Mouse (Mus musculus): ENCODE measurements at regions not wholly inside any gene's neighbourhood (a gene's known extent, or its start where the extent isn't known, plus 50 kb on each side); places are given as distances from the start of the nearest gene placed in this dataset.
"Not testable (repeated sequence)": the region's sequence is repeated elsewhere in the genome, so short reads cannot be mapped to it uniquely, and the experiment has no call there.

GRCm38 (mm10) chr1:146955688-146956214, 461.2 kb downstream of the Brinp3 start:
- no peak for DNase-seq

GRCm38 (mm10) chr1:146956347-146956746, 461.8 kb downstream of the Brinp3 start:
- no peak for DNase-seq

- no peak for DNase-seq
These were observed 465.9 kb downstream of the Brinp3 start for GRCm38 (mm10) chr1:146960448-146960847.

- no peak for DNase-seq
These were observed 473.0 kb downstream of the Brinp3 start for GRCm38 (mm10) chr1:146967534-146967933.

GRCm38 (mm10) chr1:146967993-146968392, 473.4 kb downstream of the Brinp3 start:
- DNase-seq, result no peak

- no peak for DNase-seq
These were observed 489.1 kb downstream of the Brinp3 start for GRCm38 (mm10) chr1:146983433-146984186.

GRCm38 (mm10) chr1:147000018-147000417, 505.5 kb downstream of the Brinp3 start:
- no peak for DNase-seq

- no peak for DNase-seq
These were observed 553.2 kb downstream of the Brinp3 start for GRCm38 (mm10) chr1:147047714-147048113.

- DNase-seq, result no peak
These were observed 563.9 kb downstream of the Brinp3 start for GRCm38 (mm10) chr1:147058504-147058903.

GRCm38 (mm10) chr1:147074166-147074565, 579.6 kb downstream of the Brinp3 start:
- no peak for DNase-seq

GRCm38 (mm10) chr1:147084129-147084799, 589.7 kb downstream of the Brinp3 start:
- DNase-seq, result no peak

- no peak for DNase-seq
These were observed 631.0 kb downstream of the Brinp3 start for GRCm38 (mm10) chr1:147125541-147125940.

- no peak for DNase-seq
These were observed 643.6 kb downstream of the Brinp3 start for GRCm38 (mm10) chr1:147138176-147138575.

- DNase-seq, result no peak
These were observed 680.8 kb downstream of the Brinp3 start for GRCm38 (mm10) chr1:147175350-147175749.

GRCm38 (mm10) chr1:147186799-147187198, 692.2 kb downstream of the Brinp3 start:
- no peak for DNase-seq

- no peak for DNase-seq
These were observed 692.9 kb downstream of the Brinp3 start for GRCm38 (mm10) chr1:147187251-147188025.

GRCm38 (mm10) chr1:147199959-147200358, 705.4 kb downstream of the Brinp3 start:
- not testable (repeated sequence) for DNase-seq

GRCm38 (mm10) chr1:147214890-147215289, 720.3 kb downstream of the Brinp3 start:
- DNase-seq, result not testable (repeated sequence)

- DNase-seq, result no peak
These were observed 723.4 kb downstream of the Brinp3 start for GRCm38 (mm10) chr1:147217965-147218364.

- DNase-seq, result no peak
These were observed 724.9 kb downstream of the Brinp3 start for GRCm38 (mm10) chr1:147219438-147219837.

- DNase-seq, result no peak
These were observed 728.8 kb downstream of the Brinp3 start for GRCm38 (mm10) chr1:147223232-147223925.

GRCm38 (mm10) chr1:147237565-147237964, 743.0 kb downstream of the Brinp3 start:
- DNase-seq, result no peak

GRCm38 (mm10) chr1:147239108-147239507, 744.5 kb downstream of the Brinp3 start:
- DNase-seq, result no peak
